Mouse (Mus musculus): Measurements from ENCODE around the gene Frat2. TPM values are rescaled to one million over a fixed set of nuclear protein-coding genes. Genes with fewer than 3 reads are reported as not detected.

The Frat2 gene
- polyA plus RNA-seq, 1 experiment from 2014 or later: 6.4 TPM

DNA sequence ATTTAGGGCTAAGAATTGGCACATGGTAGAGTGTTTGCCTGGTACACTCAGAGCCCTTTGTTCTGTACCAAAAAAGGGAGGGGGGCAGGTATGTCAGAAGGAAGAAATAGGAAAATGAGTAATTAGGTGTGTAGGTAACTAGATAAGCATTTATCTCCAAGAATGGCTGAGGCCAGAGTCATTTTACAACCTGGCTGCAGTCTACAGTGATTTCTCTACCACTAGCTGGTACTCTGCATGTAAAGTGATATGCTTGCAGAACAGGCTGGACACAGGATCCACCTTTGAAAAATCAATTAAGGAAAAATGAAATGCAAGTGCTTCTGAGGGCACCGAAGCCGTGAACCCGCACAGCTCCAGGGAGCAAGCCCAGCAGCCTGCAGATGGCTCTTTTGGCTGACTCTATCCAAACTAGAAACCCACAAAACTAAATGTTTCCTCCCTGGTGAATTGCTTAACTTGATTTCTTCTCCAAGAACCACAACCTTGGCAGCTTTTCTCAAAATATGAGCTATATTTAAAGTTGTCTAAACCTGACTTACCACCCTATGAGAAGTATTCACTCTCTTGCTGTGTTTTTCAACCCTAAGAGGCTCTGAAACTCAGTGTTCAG lies 51.7 kb downstream of the Frat2 start:
- no peak for DNase-seq (ENCODE audit: low spot score)
- peaks cover 12% of the 10 kb centered on the region for H3K4me1 ChIP-seq (replicated peaks; ENCODE audit: control insufficient read depth, insufficient read depth, low read length)

More for the DNA sequence above, 51.7 kb downstream of the Frat2 start:
- Histone ChIP-seq H3K9me3 (ENCODE audit: control insufficient read depth, low read length) (no peaks in the 10 kb centered on the region), H3K4me3 (ENCODE audit: low read depth, low read length) (no peak overlapping the region), H3K36me3 (ENCODE audit: control insufficient read depth, insufficient read depth, low read length) (0 out of 2 replicates have a peak, but pooled peaks cover 4% of the 10 kb centered on the region), H3K4me2 (ENCODE audit: low read length) (no peak overlapping the region), H3K9ac (ENCODE audit: low read length) (no peak overlapping the region), H3K27ac (ENCODE audit: low read depth) (no peak overlapping the region; the same call in 1 of the 2 replicates), H3K27me3 (replicated peaks; ENCODE audit: control insufficient read depth, insufficient read depth, low read length) (no peaks in the 10 kb centered on the region)
- WGBS: 75% methylated on average over 3 of the region's 3 CpGs
- ATAC-seq (replicated peaks; ENCODE audit: low FRiP score, low TSS enrichment, low read depth): no peak; the same call in 1 of the 2 replicates

Other genes with a start within 250 kb of the Frat2 start
- gene Slit1, start 104.5 kb downstream of the Frat2 start, polyA plus RNA-seq (2014; fragmentation: Nextera tagmentation; extraction: Ambion mirVana): 0.77 and 1.0 TPM in 2 replicates
- 25.5 and 29.0 TPM in 2 replicates for gene Arhgap19, start 46.1 kb downstream of the Frat2 start, polyA plus RNA-seq (2014; fragmentation: Nextera tagmentation; extraction: Ambion mirVana)
- 13.3 and 15.4 TPM in 2 replicates for gene Frat1, start 18.2 kb downstream of the Frat2 start, polyA plus RNA-seq (2014; fragmentation: Nextera tagmentation; extraction: Ambion mirVana)
- 16.2 and 16.3 TPM in 2 replicates for gene Rrp12, start 48.0 kb upstream of the Frat2 start, polyA plus RNA-seq (2014; fragmentation: Nextera tagmentation; extraction: Ambion mirVana)
- 819 and 835 TPM in 2 replicates for gene Pgam1, start 63.8 kb upstream of the Frat2 start, polyA plus RNA-seq (2014; fragmentation: Nextera tagmentation; extraction: Ambion mirVana)
- 84.7 and 88.0 TPM in 2 replicates for gene Exosc1, start 85.3 kb upstream of the Frat2 start, polyA plus RNA-seq (2014; fragmentation: Nextera tagmentation; extraction: Ambion mirVana)
- gene Zdhhc16, start 85.3 kb upstream of the Frat2 start, polyA plus RNA-seq (2014; fragmentation: Nextera tagmentation; extraction: Ambion mirVana): 69.2 and 76.6 TPM in 2 replicates
- gene Mms19, start 133.0 kb upstream of the Frat2 start, polyA plus RNA-seq (2014; fragmentation: Nextera tagmentation; extraction: Ambion mirVana): 36.3 and 41.0 TPM in 2 replicates
- gene Ubtd1, start 133.6 kb upstream of the Frat2 start, polyA plus RNA-seq (2014; fragmentation: Nextera tagmentation; extraction: Ambion mirVana): 9.1 and 9.9 TPM in 2 replicates
- 0.27 and 0.32 TPM in 2 replicates for gene Ankrd2, start 187.9 kb upstream of the Frat2 start, polyA plus RNA-seq (2014; fragmentation: Nextera tagmentation; extraction: Ambion mirVana)
- 1.4 and 1.7 TPM in 2 replicates for gene Hoga1, start 197.5 kb upstream of the Frat2 start, polyA plus RNA-seq (2014; fragmentation: Nextera tagmentation; extraction: Ambion mirVana)
- 0.13 TPM in 1 of 2 replicates, not detected in the other for gene 4933411K16Rik, start 204.1 kb upstream of the Frat2 start, polyA plus RNA-seq (2014; fragmentation: Nextera tagmentation; extraction: Ambion mirVana)
- 24.2 and 26.7 TPM in 2 replicates for gene Morn4, start 238.2 kb upstream of the Frat2 start, polyA plus RNA-seq (2014; fragmentation: Nextera tagmentation; extraction: Ambion mirVana)
- gene Pi4k2a, start 242.3 kb upstream of the Frat2 start, polyA plus RNA-seq (2014; fragmentation: Nextera tagmentation; extraction: Ambion mirVana): 23.5 and 32.0 TPM in 2 replicates

All from intestine, embryonic 14.5 days (tissue).